Mouse (Mus musculus) inflammation-experienced regulatory T-cells (primary cell): ENCODE measurements around the gene Lig3. TPM values are rescaled to one million over a fixed set of nuclear protein-coding genes. Genes with fewer than 3 reads are reported as not detected.

Source experiments
- polyA plus RNA-seq, 2 experiments: library from polyadenylated mRNA; unstranded; fragments of 100-300 nt; shearing (Covaris generic); gene quantifications; one replicate each; pipeline ENCODE4 v1.2.1; 2017

The Lig3 gene
- polyA plus RNA-seq = 10 to 100 TPM; 33.2 to 38.7 TPM

GRCm38 (mm10) chr11:82780983-82781903 lies at the start of gene Lig3:
Gene Lig3 (plus strand): TSS chr11:82781108.

GRCm38 (mm10) chr11:82763742-82764437 lies 17.0 kb upstream of the Lig3 start, which contains the start of the genes Cct6b and Zfp830:
Gene Cct6b (minus strand): TSS chr11:82764321.
Gene Zfp830 (plus strand): TSS chr11:82764345.

Other genes starting within 250 kb of the Lig3 start
- under 1 TPM; 0.43 to 0.49 TPM for gene Cct6b, start 16.8 kb upstream of the Lig3 start, polyA plus RNA-seq
- 10 to 100 TPM; 29.5 to 40.6 TPM for gene Zfp830, start 16.8 kb upstream of the Lig3 start, polyA plus RNA-seq
- gene Rffl, start 90.1 kb downstream of the Lig3 start, polyA plus RNA-seq = 10 to 100 TPM; 13.8 to 14.2 TPM
- 10 to 100 TPM; 26.7 to 30.8 TPM for gene Rad51d, start 109.5 kb downstream of the Lig3 start, polyA plus RNA-seq
- 1 to 10 TPM in 1 of 2 experiments, under 1 TPM in 1; 0.22 to 1.4 TPM for gene Fndc8, start 111.0 kb downstream of the Lig3 start, polyA plus RNA-seq
- gene Nle1, start 127.3 kb downstream of the Lig3 start, polyA plus RNA-seq = 10 to 100 TPM; 28.9 to 56.3 TPM
- gene Unc45b, start 129.4 kb downstream of the Lig3 start, polyA plus RNA-seq = under 1 TPM; 0.05 to 0.20 TPM
- 10 to 100 TPM; 31.9 to 36.7 TPM for gene Slfn5, start 170.2 kb downstream of the Lig3 start, polyA plus RNA-seq
- 10 to 100 TPM in 1 of 2 experiments, 1 to 10 TPM in 1; 7.9 to 12.5 TPM for gene Slfn9, start 210.7 kb downstream of the Lig3 start, polyA plus RNA-seq
- 100 to 1,000 TPM in 1 of 2 experiments, 10 to 100 TPM in 1; 98.3 to 115 TPM for gene Slfn8, start 239.7 kb downstream of the Lig3 start, polyA plus RNA-seq